Mouse (Mus musculus) liver, embryonic 15.5 days (tissue): ENCODE data around the gene Ube2cbp. TPM values are rescaled to one million over a fixed set of nuclear protein-coding genes. Genes with fewer than 3 reads are reported as not detected.

Experiments
- ATAC-seq: fragments of 200-750 bp; cut with Nextera tagmentation; 2 replicates; pipeline ENCODE4 v1.8.0; 2017; ENCODE audit warnings: moderate number of reproducible peaks, mild to moderate bottlenecking, moderate library complexity; ENCODE audit not compliant: insufficient read depth
- H3K27ac ChIP-seq: fragments of 300-500 bp; sonication (generic); replicated peaks from 2 replicates; pipeline ENCODE4 v1.5.1; 2015; ENCODE audit warnings: mild to moderate bottlenecking, inconsistent platforms
- H3K27me3 ChIP-seq: fragments of 300-500 bp; sonication (generic); 2 replicates; pipeline ENCODE4 v1.6.1; 2015; ENCODE audit warnings: mild to moderate bottlenecking, inconsistent platforms
- H3K36me3 ChIP-seq: fragments of 300-500 bp; sonication (generic); replicated peaks from 2 replicates; pipeline ENCODE4 v1.6.1; 2015; ENCODE audit warnings: moderate library complexity, mild to moderate bottlenecking, inconsistent platforms
- H3K4me1 ChIP-seq: fragments of 300-500 bp; sonication (generic); replicated peaks from 2 replicates; pipeline ENCODE4 v1.6.1; 2015; ENCODE audit warnings: inconsistent platforms
- H3K4me2 ChIP-seq: fragments of 300-500 bp; sonication (generic); 2 replicates; pipeline ENCODE4 v1.6.1; 2015; ENCODE audit warnings: moderate library complexity, mild to moderate bottlenecking, inconsistent platforms
- H3K4me3 ChIP-seq: fragments of 300-500 bp; sonication (generic); replicated peaks from 2 replicates; pipeline ENCODE4 v1.5.1; 2015; ENCODE audit warnings: mild to moderate bottlenecking, inconsistent platforms
- H3K9ac ChIP-seq: fragments of 300-500 bp; sonication (generic); 2 replicates; pipeline ENCODE4 v1.6.1; 2015; ENCODE audit warnings: moderate library complexity, mild to moderate bottlenecking, inconsistent platforms
- H3K9me3 ChIP-seq: fragments of 300-500 bp; sonication (generic); replicated peaks from 2 replicates; pipeline ENCODE4 v1.6.1; 2016; ENCODE audit warnings: inconsistent platforms
- WGBS: fragments of 180-500 bp; shearing (Covaris S2); methylation state at CpG from one replicate; pipeline ENCODE4 v1.1.7; 2015; ENCODE audit warnings: mixed read lengths; ENCODE audit not compliant: insufficient replicate concordance; 5-methylcytosine and 5-hydroxymethylcytosine counted together
- polyA plus RNA-seq: library from polyadenylated mRNA; unstranded; fragments of >200 nt; fragmentation: Nextera tagmentation; extraction: Ambion mirVana; gene quantifications from 2 replicates; pipeline ENCODE4 v1.2.1, GENCODE M21; 2015

Gene Ube2cbp
- polyA plus RNA-seq, 1 experiment from 2014 or later = 2.3 TPM

- Histone ChIP-seq H3K27ac (peak within 1 kb of the TSS; percentile 88), H3K27me3 (peaks cover 3% of the 10 kb centered on the region; the same call in 1 of the 2 replicates), H3K9me3 (no peaks in the 10 kb centered on the region), H3K36me3 (no peaks in the 10 kb centered on the region), H3K4me3 (peak within 1 kb of the TSS; percentile 91), H3K9ac (peak within 1 kb of the TSS; percentile 90), H3K4me1 (peaks cover 30% of the 10 kb centered on the region), H3K4me2 (peak within 1 kb of the TSS; percentile 95)
- peak; percentile 92 for ATAC-seq
- under 1% methylated on average over 80 of the region's 93 CpGs for WGBS
Observed at GRCm38 (mm10) chr9:86466990-86467870, 2.5 kb upstream of the Ube2cbp start, which contains the start of gene Dop1a. TSS of gene Dop1a (plus strand) at chr9:86467154.

- no peak overlapping the region for H3K4me3 ChIP-seq
- no peak overlapping the region for H3K27ac ChIP-seq
- 53% methylated on average over 3 of the region's 3 CpGs for WGBS
- no peaks in the 10 kb centered on the region for H3K9me3 ChIP-seq
- no peak overlapping the region for H3K9ac ChIP-seq
- no peaks in the 10 kb centered on the region for H3K36me3 ChIP-seq
- no peaks in the 10 kb centered on the region for H3K27me3 ChIP-seq
- ATAC-seq = no peak
- peaks cover 11% of the 10 kb centered on the region for H3K4me1 ChIP-seq
- H3K4me2 ChIP-seq = no peak overlapping the region
Observed at GRCm38 (mm10) chr9:86453626-86454025, 11.1 kb downstream of the Ube2cbp start.

- ATAC-seq = peak; percentile 53; the same call in 1 of the 2 replicates
- no peak overlapping the region for H3K27ac ChIP-seq
- H3K36me3 ChIP-seq = no peaks in the 10 kb centered on the region
- no peaks in the 10 kb centered on the region for H3K27me3 ChIP-seq
- no peak overlapping the region for H3K9ac ChIP-seq
- WGBS = 2% methylated on average over 13 of the region's 13 CpGs
- H3K9me3 ChIP-seq = no peaks in the 10 kb centered on the region
- peak overlapping the region; percentile 45 for H3K4me2 ChIP-seq
- H3K4me3 ChIP-seq = 0 out of 2 replicates have a peak overlapping the region, but pooled peaks have one; percentile 3
- peaks cover 11% of the 10 kb centered on the region for H3K4me1 ChIP-seq
Observed at GRCm38 (mm10) chr9:86451617-86452016, 13.1 kb downstream of the Ube2cbp start.

GRCm38 (mm10) chr9:86451094-86451493 lies 13.7 kb downstream of the Ube2cbp start:
- peak overlapping the region; percentile 45 for H3K4me2 ChIP-seq
- no peak overlapping the region for H3K4me3 ChIP-seq

GRCm38 (mm10) chr9:86449581-86449980 lies 15.2 kb downstream of the Ube2cbp start:
- no peak overlapping the region for H3K4me3 ChIP-seq
- no peak overlapping the region for H3K4me2 ChIP-seq
- no peak overlapping the region for H3K27ac ChIP-seq
- WGBS = 12% methylated on average over 11 of the region's 11 CpGs
- H3K4me1 ChIP-seq = peaks cover 11% of the 10 kb centered on the region
- no peak for ATAC-seq
- no peaks in the 10 kb centered on the region for H3K27me3 ChIP-seq
- no peaks in the 10 kb centered on the region for H3K9me3 ChIP-seq
- H3K36me3 ChIP-seq = no peaks in the 10 kb centered on the region
- no peak overlapping the region for H3K9ac ChIP-seq

More at GRCm38 (mm10) chr9:86451094-86451493, 13.7 kb downstream of the Ube2cbp start:
- peaks cover 11% of the 10 kb centered on the region for H3K4me1 ChIP-seq
- no peak overlapping the region for H3K9ac ChIP-seq
- 18% methylated on average over 6 of the region's 6 CpGs for WGBS
- no peaks in the 10 kb centered on the region for H3K9me3 ChIP-seq
- no peaks in the 10 kb centered on the region for H3K36me3 ChIP-seq
- H3K27ac ChIP-seq = no peak overlapping the region
- peak; percentile 52; the same call in 1 of the 2 replicates for ATAC-seq
- H3K27me3 ChIP-seq = no peaks in the 10 kb centered on the region

GRCm38 (mm10) chr9:86447431-86447830 lies 17.3 kb downstream of the Ube2cbp start:
- no peak for ATAC-seq

GRCm38 (mm10) chr9:86446847-86447246 lies 17.9 kb downstream of the Ube2cbp start:
- no peak overlapping the region for H3K4me3 ChIP-seq
- H3K36me3 ChIP-seq = no peaks in the 10 kb centered on the region
- H3K9me3 ChIP-seq = no peaks in the 10 kb centered on the region
- no peak overlapping the region for H3K9ac ChIP-seq
- H3K4me1 ChIP-seq = peaks cover 9% of the 10 kb centered on the region
- ATAC-seq = no peak
- H3K27me3 ChIP-seq = no peaks in the 10 kb centered on the region
- no peak overlapping the region for H3K27ac ChIP-seq
- H3K4me2 ChIP-seq = no peak overlapping the region
- WGBS = 54% methylated on average over 7 of the region's 7 CpGs

More at GRCm38 (mm10) chr9:86447431-86447830, 17.3 kb downstream of the Ube2cbp start:
- H3K36me3 ChIP-seq = no peaks in the 10 kb centered on the region
- peaks cover 11% of the 10 kb centered on the region for H3K4me1 ChIP-seq
- 73% methylated on average over 8 of the region's 8 CpGs for WGBS
- no peaks in the 10 kb centered on the region for H3K27me3 ChIP-seq
- H3K27ac ChIP-seq = no peak overlapping the region
- no peak overlapping the region for H3K9ac ChIP-seq
- no peak overlapping the region for H3K4me2 ChIP-seq
- no peak overlapping the region for H3K4me3 ChIP-seq
- H3K9me3 ChIP-seq = no peaks in the 10 kb centered on the region

GRCm38 (mm10) chr9:86442248-86442647 lies 22.5 kb downstream of the Ube2cbp start:
- Histone ChIP-seq H3K9me3 (no peaks in the 10 kb centered on the region), H3K9ac (no peak overlapping the region), H3K4me2 (no peak overlapping the region), H3K4me1 (no peaks in the 10 kb centered on the region), H3K27ac (no peak overlapping the region), H3K36me3 (no peaks in the 10 kb centered on the region), H3K4me3 (no peak overlapping the region), H3K27me3 (no peaks in the 10 kb centered on the region)
- 66% methylated on average over 4 of the region's 4 CpGs for WGBS
- no peak for ATAC-seq

GRCm38 (mm10) chr9:86438337-86439009 lies 26.3 kb downstream of the Ube2cbp start:
- no peak for ATAC-seq

GRCm38 (mm10) chr9:86436608-86437007 lies 28.1 kb downstream of the Ube2cbp start:
- H3K9me3 ChIP-seq = no peaks in the 10 kb centered on the region
- ATAC-seq = no peak
- no peaks in the 10 kb centered on the region for H3K4me1 ChIP-seq
- no peak overlapping the region for H3K9ac ChIP-seq
- H3K27me3 ChIP-seq = no peaks in the 10 kb centered on the region
- H3K4me2 ChIP-seq = no peak overlapping the region
- H3K27ac ChIP-seq = no peak overlapping the region
- WGBS = 85% methylated on average over 8 of the region's 8 CpGs
- H3K4me3 ChIP-seq = no peak overlapping the region
- no peaks in the 10 kb centered on the region for H3K36me3 ChIP-seq

More at GRCm38 (mm10) chr9:86438337-86439009, 26.3 kb downstream of the Ube2cbp start:
- no peaks in the 10 kb centered on the region for H3K36me3 ChIP-seq
- no peaks in the 10 kb centered on the region for H3K4me1 ChIP-seq
- no peak overlapping the region for H3K4me2 ChIP-seq
- H3K4me3 ChIP-seq = no peak overlapping the region
- H3K9ac ChIP-seq = no peak overlapping the region
- no peaks in the 10 kb centered on the region for H3K27me3 ChIP-seq
- WGBS = 71% methylated on average over 11 of the region's 11 CpGs
- H3K9me3 ChIP-seq = no peaks in the 10 kb centered on the region
- H3K27ac ChIP-seq = no peak overlapping the region

GRCm38 (mm10) chr9:86435510-86435909 lies 29.2 kb downstream of the Ube2cbp start:
- no peak overlapping the region for H3K27ac ChIP-seq
- H3K4me1 ChIP-seq = no peaks in the 10 kb centered on the region
- H3K4me2 ChIP-seq = no peak overlapping the region
- H3K9ac ChIP-seq = no peak overlapping the region
- WGBS = 80% methylated on average over 3 of the region's 3 CpGs
- no peak for ATAC-seq
- H3K9me3 ChIP-seq = no peaks in the 10 kb centered on the region
- H3K4me3 ChIP-seq = no peak overlapping the region
- no peaks in the 10 kb centered on the region for H3K27me3 ChIP-seq
- H3K36me3 ChIP-seq = no peaks in the 10 kb centered on the region
